Mouse (Mus musculus) duodenum, adult 2 months (tissue): Measurements from ENCODE around the gene Ptx4. TPM values are rescaled to one million over a fixed set of nuclear protein-coding genes. Genes with fewer than 3 reads are reported as not detected.

Source experiments
- polyA plus RNA-seq: library from polyadenylated mRNA; depleted of rRNA; stranded (reverse); fragments of >200 nt; gene quantifications from 2 replicates; pipeline ENCODE4 v1.2.3, GENCODE M21; 2012; ENCODE audit warnings: low replicate concordance; rRNA removed

Ptx4 gene
- polyA plus RNA-seq: 0.20 TPM in 1 of 2 replicates, not detected in the other

DNA sequence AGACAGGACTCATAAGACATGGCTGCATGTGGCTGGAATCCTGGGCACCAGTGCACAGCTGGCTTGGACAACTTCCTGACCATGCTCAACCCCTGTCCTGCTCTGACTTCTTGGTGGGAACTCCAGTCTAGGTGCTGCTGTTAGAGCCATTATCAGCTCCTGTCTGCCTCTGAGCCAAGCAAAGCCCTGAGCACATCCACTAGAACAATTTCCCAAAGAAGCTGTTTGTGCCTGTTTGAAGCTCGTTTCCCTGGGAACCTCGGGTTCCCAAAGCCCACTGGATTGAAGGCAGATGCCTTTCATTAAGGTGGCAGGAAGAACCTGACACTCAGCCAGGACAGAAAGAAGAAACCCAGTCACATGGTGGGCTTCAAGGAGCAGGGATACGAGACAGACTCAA lies at the start of gene Ptx4:
Gene Ptx4, plus strand, starts transcription at position 355 of the 400 bp plus-strand sequence.

GRCm38 (mm10) chr17:25083444-25083931 lies 37.1 kb upstream of the Ptx4 start, which contains the start of gene Tmem204:
TSS of gene Tmem204 (minus strand) at chr17:25083591.

GRCm38 (mm10) chr17:25115664-25116432 lies 4.7 kb upstream of the Ptx4 start, which contains the start of gene Telo2:
TSS of gene Telo2 (minus strand) at chr17:25115967.

DNA sequence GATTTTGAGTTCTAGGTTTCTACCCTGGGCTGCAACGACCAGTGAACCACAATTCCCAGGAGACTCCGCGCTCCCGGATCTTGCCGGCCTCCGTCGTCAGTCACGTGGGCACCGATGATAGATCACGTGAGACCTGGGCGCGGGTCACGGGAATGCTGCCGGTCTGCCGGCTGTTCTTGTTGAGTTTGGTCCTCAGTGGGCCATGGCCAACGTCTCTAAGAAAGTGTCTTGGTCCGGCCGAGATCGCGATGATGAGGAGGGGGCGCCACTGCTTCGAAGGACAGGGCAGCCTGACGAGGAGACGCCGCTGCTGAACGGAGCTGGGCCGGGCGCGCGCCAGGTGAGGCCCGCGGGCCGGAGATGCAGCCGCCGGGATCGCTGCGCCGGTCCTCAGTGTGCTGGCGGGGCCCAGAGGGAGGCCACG lies 12.7 kb downstream of the Ptx4 start, which contains the start of gene Clcn7:
Gene Clcn7, plus strand, starts transcription at position 117 of the 424 bp plus-strand sequence.

GRCm38 (mm10) chr17:25162161-25162560 lies 41.6 kb downstream of the Ptx4 start, which contains the start of gene Ccdc154:
TSS of gene Ccdc154 (plus strand) at chr17:25162461.

Other genes with a start within 250 kb of the Ptx4 start
- 27.8 and 31.6 TPM in 2 replicates for gene Nubp2, start 234.4 kb upstream of the Ptx4 start, polyA plus RNA-seq
- 86.7 and 115 TPM in 2 replicates for gene Spsb3, start 234.1 kb upstream of the Ptx4 start, polyA plus RNA-seq
- gene Eme2, start 225.7 kb upstream of the Ptx4 start, polyA plus RNA-seq: 20.8 and 32.6 TPM in 2 replicates
- 189 and 532 TPM in 2 replicates for gene Mrps34, start 225.6 kb upstream of the Ptx4 start, polyA plus RNA-seq
- gene Nme3, start 224.3 kb upstream of the Ptx4 start, polyA plus RNA-seq: 34.1 and 43.8 TPM in 2 replicates
- 36.5 and 57.9 TPM in 2 replicates for gene Mapk8ip3, start 183.8 kb upstream of the Ptx4 start, polyA plus RNA-seq
- gene Jpt2, start 160.1 kb upstream of the Ptx4 start, polyA plus RNA-seq: 6.7 and 8.4 TPM in 2 replicates
- gene Cramp1l, start 105.0 kb upstream of the Ptx4 start, polyA plus RNA-seq: 5.8 and 8.0 TPM in 2 replicates
- gene Ift140, start 104.7 kb upstream of the Ptx4 start, polyA plus RNA-seq: 5.5 and 5.6 TPM in 2 replicates
- 14.0 and 15.0 TPM in 2 replicates for gene Tmem204, start 37.2 kb upstream of the Ptx4 start, polyA plus RNA-seq
- 5.7 and 6.4 TPM in 2 replicates for gene Telo2, start 4.8 kb upstream of the Ptx4 start, polyA plus RNA-seq
- gene Clcn7, start 12.6 kb downstream of the Ptx4 start, polyA plus RNA-seq: 15.3 and 15.8 TPM in 2 replicates
- not detected in 2 replicates for gene Ccdc154, start 41.7 kb downstream of the Ptx4 start, polyA plus RNA-seq
- gene Gm38655, start 54.7 kb downstream of the Ptx4 start, polyA plus RNA-seq: 0.49 TPM in 1 of 2 replicates, not detected in the other
- 9.4 and 18.4 TPM in 2 replicates for gene BC003965, start 63.8 kb downstream of the Ptx4 start, polyA plus RNA-seq
- gene Unkl, start 67.6 kb downstream of the Ptx4 start, polyA plus RNA-seq: 11.9 and 17.4 TPM in 2 replicates
- gene Gnptg, start 119.4 kb downstream of the Ptx4 start, polyA plus RNA-seq: 25.9 and 27.6 TPM in 2 replicates
- 11.0 and 13.7 TPM in 2 replicates for gene Tsr3, start 119.4 kb downstream of the Ptx4 start, polyA plus RNA-seq
- gene Baiap3, start 135.6 kb downstream of the Ptx4 start, polyA plus RNA-seq: 19.8 and 28.1 TPM in 2 replicates
- 52.6 and 73.8 TPM in 2 replicates for gene Ube2i, start 153.9 kb downstream of the Ptx4 start, polyA plus RNA-seq
- gene Prss34, start 177.6 kb downstream of the Ptx4 start, polyA plus RNA-seq: not detected in 2 replicates
- gene Prss28, start 187.9 kb downstream of the Ptx4 start, polyA plus RNA-seq: 0.34 TPM in 1 of 2 replicates, not detected in the other
- gene Prss29, start 197.9 kb downstream of the Ptx4 start, polyA plus RNA-seq: not detected in 2 replicates
- gene Tpsab1, start 224.8 kb downstream of the Ptx4 start, polyA plus RNA-seq: not detected in 2 replicates
- 0.74 and 2.4 TPM in 2 replicates for gene Tpsb2, start 245.5 kb downstream of the Ptx4 start, polyA plus RNA-seq
- gene Tpsg1, start 248.5 kb downstream of the Ptx4 start, polyA plus RNA-seq: 32.4 and 59.2 TPM in 2 replicates